Mouse (Mus musculus): ENCODE results near the gene Ammecr1. TPM values are rescaled to one million over a fixed set of nuclear protein-coding genes. Genes with fewer than 3 reads are reported as not detected.

Ammecr1 gene
- polyA plus RNA-seq, 1 experiment from 2014 or later, result 6.4 TPM

DNA sequence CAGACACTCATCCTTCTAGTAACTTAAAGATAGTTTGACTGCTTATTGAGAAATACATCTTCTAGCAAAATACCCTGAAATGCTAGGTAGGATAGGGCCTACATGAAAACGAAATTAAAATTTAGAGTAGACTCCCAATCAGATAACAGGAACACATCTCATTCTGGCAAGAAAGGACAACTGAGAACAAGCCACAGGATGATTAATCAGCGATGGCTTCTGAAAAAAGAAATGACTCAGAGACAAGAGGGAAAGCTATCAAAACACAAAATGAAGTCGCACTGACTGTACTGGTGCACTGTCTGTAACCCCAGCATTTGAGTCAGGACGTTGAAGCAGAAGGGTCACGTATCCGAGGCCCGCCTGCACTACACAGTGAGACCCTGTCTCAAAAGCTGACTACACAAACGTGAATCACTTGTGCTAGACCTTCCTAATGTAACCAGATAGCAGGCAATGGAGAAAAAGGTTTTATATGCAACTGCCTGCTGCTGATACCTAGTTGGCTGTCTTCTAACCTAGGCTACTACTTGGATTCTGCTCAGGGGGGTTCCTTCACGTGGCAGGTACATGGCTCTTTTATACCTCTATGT, 68.1 kb downstream of the Ammecr1 start:
- Histone ChIP-seq H3K27ac (ENCODE audit: low read length) (no peak overlapping the region), H3K9ac (ENCODE audit: low read depth, low read length) (no peak overlapping the region), H3K4me2 (ENCODE audit: low read depth, low read length) (no peak overlapping the region), H3K36me3 (ENCODE audit: control insufficient read depth, insufficient read depth) (no peaks in the 10 kb centered on the region), H3K9me3 (replicated peaks; ENCODE audit: control insufficient read depth, low read length) (no peaks in the 10 kb centered on the region), H3K4me1 (ENCODE audit: control insufficient read depth, low read depth, low read length) (no peaks in the 10 kb centered on the region), H3K4me3 (ENCODE audit: low read depth, low read length) (no peak overlapping the region), H3K27me3 (ENCODE audit: control insufficient read depth, insufficient read depth, low read depth, low read length) (no peaks in the 10 kb centered on the region)
- ATAC-seq (ENCODE audit: low read depth), result no peak
- WGBS (ENCODE audit: insufficient replicate concordance), result 67% methylated on average over 9 of the region's 9 CpGs

DNA sequence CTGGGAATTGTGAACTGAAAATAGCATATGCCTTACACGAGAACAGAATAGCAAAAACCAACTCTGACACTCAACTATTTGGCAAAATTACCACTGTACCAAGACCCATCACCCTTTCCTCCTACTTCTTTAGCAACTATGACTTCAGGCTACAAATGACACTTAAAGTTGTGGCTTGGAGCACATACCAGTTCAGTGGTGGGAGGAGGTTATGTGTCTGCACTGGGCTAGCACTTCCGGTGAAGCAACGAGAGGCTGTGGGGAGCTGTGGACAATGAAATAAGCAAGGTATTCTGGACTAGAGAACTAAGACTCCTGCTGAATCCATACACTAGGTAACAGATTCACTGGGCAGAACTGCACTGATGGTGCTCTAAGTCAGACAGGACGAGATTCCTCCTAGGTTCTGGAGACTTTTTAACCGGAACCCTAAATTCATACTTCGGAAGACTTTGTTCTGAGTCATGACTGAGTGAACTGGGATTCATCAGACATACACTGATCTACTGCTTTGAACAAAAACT, 69.0 kb downstream of the Ammecr1 start:
- Histone ChIP-seq H3K4me3 (ENCODE audit: low read depth, low read length) (no peak overlapping the region), H3K4me2 (ENCODE audit: low read depth, low read length) (no peak overlapping the region), H3K9me3 (replicated peaks; ENCODE audit: control insufficient read depth, low read length) (no peaks in the 10 kb centered on the region), H3K36me3 (ENCODE audit: control insufficient read depth, insufficient read depth) (no peaks in the 10 kb centered on the region), H3K27me3 (ENCODE audit: control insufficient read depth, insufficient read depth, low read depth, low read length) (no peaks in the 10 kb centered on the region), H3K4me1 (ENCODE audit: control insufficient read depth, low read depth, low read length) (no peaks in the 10 kb centered on the region), H3K27ac (ENCODE audit: low read length) (no peak overlapping the region), H3K9ac (ENCODE audit: low read depth, low read length) (no peak overlapping the region)
- ATAC-seq (ENCODE audit: low read depth), result no peak
- 82% methylated on average over 6 of the region's 6 CpGs for WGBS (ENCODE audit: insufficient replicate concordance)

DNA sequence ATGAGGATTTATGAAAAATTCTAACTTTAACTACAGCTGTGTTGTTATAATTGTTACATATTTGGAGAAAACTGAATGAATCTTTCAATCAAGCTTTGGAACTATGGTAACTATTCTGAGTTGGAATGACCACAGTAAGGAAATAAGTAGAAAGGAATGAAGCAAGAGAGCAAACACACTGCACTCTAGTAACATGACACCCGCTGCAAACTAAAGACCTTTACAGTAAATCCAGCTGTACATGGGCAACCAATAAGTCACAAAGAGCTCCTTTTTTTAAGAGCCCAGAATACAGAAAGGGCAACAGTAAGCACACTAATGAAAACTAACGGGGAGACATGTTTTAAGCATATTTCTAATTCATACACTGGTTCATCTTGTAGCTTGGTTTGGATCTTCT, 71.2 kb downstream of the Ammecr1 start:
- Histone ChIP-seq H3K27me3 (ENCODE audit: control insufficient read depth, insufficient read depth, low read depth, low read length) (no peaks in the 10 kb centered on the region), H3K4me2 (ENCODE audit: low read depth, low read length) (no peak overlapping the region), H3K4me3 (ENCODE audit: low read depth, low read length) (no peak overlapping the region), H3K9ac (ENCODE audit: low read depth, low read length) (no peak overlapping the region), H3K9me3 (replicated peaks; ENCODE audit: control insufficient read depth, low read length) (no peaks in the 10 kb centered on the region), H3K27ac (ENCODE audit: low read length) (no peak overlapping the region), H3K4me1 (ENCODE audit: control insufficient read depth, low read depth, low read length) (no peaks in the 10 kb centered on the region), H3K36me3 (ENCODE audit: control insufficient read depth, insufficient read depth) (no peaks in the 10 kb centered on the region)
- no peak for ATAC-seq (ENCODE audit: low read depth)
- 71% methylated on average over 2 of the region's 2 CpGs for WGBS (ENCODE audit: insufficient replicate concordance)

GRCm38 (mm10) chrX:142885962-142886361, 80.6 kb downstream of the Ammecr1 start:
- 66% methylated on average over 7 of the region's 7 CpGs for WGBS (ENCODE audit: insufficient replicate concordance)
- no peak for ATAC-seq (ENCODE audit: low read depth)
- Histone ChIP-seq H3K36me3 (ENCODE audit: control insufficient read depth, insufficient read depth) (no peaks in the 10 kb centered on the region), H3K9ac (ENCODE audit: low read depth, low read length) (no peak overlapping the region), H3K4me1 (ENCODE audit: control insufficient read depth, low read depth, low read length) (no peaks in the 10 kb centered on the region), H3K27ac (ENCODE audit: low read length) (no peak overlapping the region), H3K9me3 (replicated peaks; ENCODE audit: control insufficient read depth, low read length) (no peaks in the 10 kb centered on the region), H3K27me3 (ENCODE audit: control insufficient read depth, insufficient read depth, low read depth, low read length) (no peaks in the 10 kb centered on the region), H3K4me3 (ENCODE audit: low read depth, low read length) (no peak overlapping the region), H3K4me2 (ENCODE audit: low read depth, low read length) (no peak overlapping the region)

- no peaks in the 10 kb centered on the region for H3K4me1 ChIP-seq (ENCODE audit: control insufficient read depth, low read depth, low read length)
- no peaks in the 10 kb centered on the region for H3K36me3 ChIP-seq (ENCODE audit: control insufficient read depth, insufficient read depth)
- no peak overlapping the region for H3K4me2 ChIP-seq (ENCODE audit: low read depth, low read length)
- no peak overlapping the region for H3K4me3 ChIP-seq (ENCODE audit: low read depth, low read length)
- no peaks in the 10 kb centered on the region for H3K27me3 ChIP-seq (ENCODE audit: control insufficient read depth, insufficient read depth, low read depth, low read length)
- WGBS (ENCODE audit: insufficient replicate concordance), result 73% methylated on average over 4 of the region's 4 CpGs
- no peak overlapping the region for H3K9ac ChIP-seq (ENCODE audit: low read depth, low read length)
- no peak overlapping the region for H3K27ac ChIP-seq (ENCODE audit: low read length)
- no peaks in the 10 kb centered on the region for H3K9me3 ChIP-seq (replicated peaks; ENCODE audit: control insufficient read depth, low read length)
- no peak for ATAC-seq (ENCODE audit: low read depth)
These were observed 82.9 kb downstream of the Ammecr1 start for GRCm38 (mm10) chrX:142883593-142883992.

GRCm38 (mm10) chrX:142882255-142882654, 84.3 kb downstream of the Ammecr1 start:
- Histone ChIP-seq H3K27me3 (ENCODE audit: control insufficient read depth, insufficient read depth, low read depth, low read length) (no peaks in the 10 kb centered on the region), H3K4me3 (ENCODE audit: low read depth, low read length) (no peak overlapping the region), H3K36me3 (ENCODE audit: control insufficient read depth, insufficient read depth) (no peaks in the 10 kb centered on the region), H3K9me3 (replicated peaks; ENCODE audit: control insufficient read depth, low read length) (no peaks in the 10 kb centered on the region), H3K4me1 (ENCODE audit: control insufficient read depth, low read depth, low read length) (no peaks in the 10 kb centered on the region), H3K27ac (ENCODE audit: low read length) (no peak overlapping the region), H3K9ac (ENCODE audit: low read depth, low read length) (no peak overlapping the region), H3K4me2 (ENCODE audit: low read depth, low read length) (no peak overlapping the region)
- 54% methylated on average over 5 of the region's 5 CpGs for WGBS (ENCODE audit: insufficient replicate concordance)
- no peak for ATAC-seq (ENCODE audit: low read depth)

DNA sequence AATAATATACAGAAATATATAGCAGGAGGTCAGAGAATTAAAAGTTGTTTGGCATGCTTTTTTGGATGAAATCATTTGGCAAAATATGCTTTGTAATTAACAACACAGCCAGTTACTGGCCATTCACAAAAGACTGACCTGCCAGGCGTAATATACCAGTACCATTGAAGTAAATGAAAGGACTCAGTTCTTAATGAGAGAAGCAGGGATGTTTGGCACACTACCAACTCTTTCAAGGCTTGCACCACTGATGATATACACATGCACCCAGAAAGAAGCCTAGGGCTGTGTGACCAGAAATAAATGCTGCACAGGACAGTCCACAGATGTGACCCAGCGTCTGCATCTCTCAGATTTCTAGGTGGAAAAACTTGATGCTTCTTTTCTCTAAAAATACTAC, 96.7 kb downstream of the Ammecr1 start:
- Histone ChIP-seq H3K9me3 (replicated peaks; ENCODE audit: control insufficient read depth, low read length) (no peaks in the 10 kb centered on the region), H3K4me3 (ENCODE audit: low read depth, low read length) (no peak overlapping the region), H3K36me3 (ENCODE audit: control insufficient read depth, insufficient read depth) (no peaks in the 10 kb centered on the region), H3K4me1 (ENCODE audit: control insufficient read depth, low read depth, low read length) (no peaks in the 10 kb centered on the region), H3K27ac (ENCODE audit: low read length) (no peak overlapping the region), H3K4me2 (ENCODE audit: low read depth, low read length) (no peak overlapping the region), H3K27me3 (ENCODE audit: control insufficient read depth, insufficient read depth, low read depth, low read length) (no peaks in the 10 kb centered on the region), H3K9ac (ENCODE audit: low read depth, low read length) (no peak overlapping the region)
- WGBS (ENCODE audit: insufficient replicate concordance), result 75% methylated on average over 2 of the region's 2 CpGs
- no peak for ATAC-seq (ENCODE audit: low read depth)

DNA sequence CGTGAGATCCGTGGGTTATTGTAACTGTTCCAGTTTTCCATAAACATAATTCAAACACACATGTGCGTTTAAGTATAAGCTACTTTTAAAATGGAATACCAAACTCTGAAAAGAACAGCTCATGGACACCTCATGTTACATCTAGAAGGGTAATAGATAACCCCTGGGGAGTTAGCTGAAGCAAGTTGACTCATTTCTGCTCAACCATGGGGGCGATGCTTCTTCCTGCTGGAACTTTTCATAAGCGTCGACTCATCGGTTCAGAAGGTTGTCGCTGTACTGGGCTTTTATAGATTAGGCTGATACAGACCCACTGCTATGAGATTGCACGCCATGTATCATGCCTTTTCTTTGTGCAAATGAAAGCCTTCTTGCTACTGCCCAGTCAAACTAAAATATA, 118.5 kb downstream of the Ammecr1 start:
- Histone ChIP-seq H3K9me3 (replicated peaks; ENCODE audit: control insufficient read depth, low read length) (no peaks in the 10 kb centered on the region), H3K4me1 (ENCODE audit: control insufficient read depth, low read depth, low read length) (no peaks in the 10 kb centered on the region), H3K27ac (ENCODE audit: low read length) (no peak overlapping the region), H3K36me3 (ENCODE audit: control insufficient read depth, insufficient read depth) (no peaks in the 10 kb centered on the region), H3K4me3 (ENCODE audit: low read depth, low read length) (no peak overlapping the region), H3K4me2 (ENCODE audit: low read depth, low read length) (no peak overlapping the region), H3K9ac (ENCODE audit: low read depth, low read length) (no peak overlapping the region), H3K27me3 (ENCODE audit: control insufficient read depth, insufficient read depth, low read depth, low read length) (no peaks in the 10 kb centered on the region)
- 78% methylated on average over 9 of the region's 9 CpGs for WGBS (ENCODE audit: insufficient replicate concordance)
- no peak for ATAC-seq (ENCODE audit: low read depth)

GRCm38 (mm10) chrX:142846266-142846665, 120.3 kb downstream of the Ammecr1 start:
- no peaks in the 10 kb centered on the region for H3K27me3 ChIP-seq (ENCODE audit: control insufficient read depth, insufficient read depth, low read depth, low read length)
- ATAC-seq (ENCODE audit: low read depth), result no peak

More at GRCm38 (mm10) chrX:142846266-142846665, 120.3 kb downstream of the Ammecr1 start:
- 69% methylated on average over 6 of the region's 6 CpGs for WGBS (ENCODE audit: insufficient replicate concordance)
- H3K27ac ChIP-seq (ENCODE audit: low read length), result no peak overlapping the region
- H3K4me1 ChIP-seq (ENCODE audit: control insufficient read depth, low read depth, low read length), result no peaks in the 10 kb centered on the region
- H3K9ac ChIP-seq (ENCODE audit: low read depth, low read length), result no peak overlapping the region
- no peak overlapping the region for H3K4me2 ChIP-seq (ENCODE audit: low read depth, low read length)
- H3K9me3 ChIP-seq (replicated peaks; ENCODE audit: control insufficient read depth, low read length), result no peaks in the 10 kb centered on the region
- H3K4me3 ChIP-seq (ENCODE audit: low read depth, low read length), result no peak overlapping the region
- no peaks in the 10 kb centered on the region for H3K36me3 ChIP-seq (ENCODE audit: control insufficient read depth, insufficient read depth)

All from liver, embryonic 16.5 days (tissue).